Mouse (Mus musculus) thymus, postnatal 10 days (tissue): Measurements from ENCODE around the gene Ppp1r35.
"Not testable (repeated sequence)": the region's sequence is repeated elsewhere in the genome, so short reads cannot be mapped to it uniquely, and the experiment has no call there.

Experiments used
- DNase-seq, 2 experiments: peaks; one replicate each; pipeline ENCODE4 v3.0.0; 2021; ENCODE audit warnings: low spot score in 2 of 2

Ppp1r35 gene

DNA sequence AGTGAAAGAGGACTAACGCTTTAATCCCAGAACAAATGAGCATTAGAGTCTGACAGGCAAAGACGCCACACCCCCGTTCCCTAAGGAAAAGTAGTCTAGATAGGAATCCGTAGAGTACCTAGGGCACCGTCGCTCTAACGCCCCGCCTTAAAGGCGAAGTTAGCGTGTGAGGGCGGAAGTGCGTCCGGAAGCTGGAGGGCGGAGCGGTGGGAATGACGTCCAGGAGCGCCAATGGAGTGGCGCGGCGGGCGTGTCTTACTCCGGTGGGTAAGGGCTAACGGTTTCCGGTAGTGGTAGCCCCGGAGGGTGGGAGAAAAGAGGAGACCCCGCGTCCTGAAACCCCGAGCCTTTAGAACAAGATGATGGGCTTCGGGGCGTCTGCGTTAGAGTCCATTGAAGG lies at the start of gene Ppp1r35:
TSS of gene Ppp1r35 (plus strand) at position 215 of the 400 bp plus-strand sequence.
- peak; percentile 91 to 94 for DNase-seq

DNA sequence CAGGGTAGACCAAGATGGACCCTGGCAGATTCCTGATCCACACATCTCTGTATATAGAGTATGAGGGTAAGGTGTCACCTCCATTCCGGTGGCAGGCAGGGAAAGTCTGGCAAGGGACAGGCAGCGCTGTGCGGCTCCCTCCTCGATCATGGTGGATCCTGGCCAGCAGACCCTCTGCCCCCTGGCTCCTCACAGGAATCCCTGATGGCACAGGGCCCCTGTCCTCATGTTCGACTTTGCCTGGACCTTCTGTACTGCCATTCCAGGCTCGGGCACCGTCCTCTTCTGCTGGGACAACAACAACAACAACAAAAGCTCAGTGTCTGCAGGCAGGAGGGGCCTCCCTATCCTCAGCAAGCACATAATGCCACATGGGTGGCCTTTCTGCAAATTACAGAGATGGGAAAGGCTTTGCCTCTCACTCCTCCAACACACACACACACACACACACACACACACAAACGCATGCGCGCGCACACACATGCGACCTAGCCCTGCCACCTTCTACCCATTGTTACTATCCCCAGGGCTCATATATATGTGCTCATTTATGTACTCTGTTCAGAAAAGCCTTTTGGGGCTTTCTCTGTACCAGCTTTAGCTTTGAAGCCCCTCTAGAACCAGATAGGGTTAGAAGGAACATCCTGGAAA lies 44.9 kb upstream of the Ppp1r35 start:
- DNase-seq: no peak

DNA sequence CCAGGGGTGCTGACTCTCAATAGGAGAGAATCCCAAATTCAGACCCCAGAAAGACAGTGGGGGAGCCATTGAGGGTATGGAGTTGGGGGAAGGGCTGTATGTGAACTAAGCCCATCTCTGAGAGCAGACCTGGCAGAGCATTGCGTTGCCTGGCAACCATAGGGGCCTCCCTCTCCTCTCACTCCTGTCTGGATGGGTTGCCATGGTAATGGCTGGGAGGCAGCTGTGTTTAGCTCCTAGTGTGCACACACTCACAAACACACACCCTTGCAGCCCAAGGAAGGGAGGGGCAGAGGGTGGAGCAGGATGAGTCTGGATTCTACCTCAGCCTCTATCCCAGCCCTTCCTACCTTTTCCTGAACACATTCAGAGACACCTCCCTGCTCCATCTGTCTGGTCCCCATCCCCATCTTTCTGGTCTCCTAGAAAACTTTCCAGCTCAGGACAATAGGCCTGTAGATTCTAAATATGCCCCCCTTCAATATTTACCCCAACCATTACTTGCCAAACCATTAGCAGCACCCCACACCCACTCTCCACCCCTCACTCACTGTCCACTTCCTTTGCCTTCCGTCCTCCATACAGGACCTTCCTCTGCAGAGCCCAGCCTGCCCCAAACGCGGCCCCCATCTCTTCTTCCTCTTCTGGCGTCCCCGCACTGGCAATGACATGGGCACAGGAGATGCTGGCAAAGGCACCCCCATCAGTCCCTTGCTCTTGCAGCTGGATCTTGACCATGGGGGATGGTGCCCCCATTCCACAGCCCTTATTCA lies 44.2 kb upstream of the Ppp1r35 start:
- no peak for DNase-seq

DNA sequence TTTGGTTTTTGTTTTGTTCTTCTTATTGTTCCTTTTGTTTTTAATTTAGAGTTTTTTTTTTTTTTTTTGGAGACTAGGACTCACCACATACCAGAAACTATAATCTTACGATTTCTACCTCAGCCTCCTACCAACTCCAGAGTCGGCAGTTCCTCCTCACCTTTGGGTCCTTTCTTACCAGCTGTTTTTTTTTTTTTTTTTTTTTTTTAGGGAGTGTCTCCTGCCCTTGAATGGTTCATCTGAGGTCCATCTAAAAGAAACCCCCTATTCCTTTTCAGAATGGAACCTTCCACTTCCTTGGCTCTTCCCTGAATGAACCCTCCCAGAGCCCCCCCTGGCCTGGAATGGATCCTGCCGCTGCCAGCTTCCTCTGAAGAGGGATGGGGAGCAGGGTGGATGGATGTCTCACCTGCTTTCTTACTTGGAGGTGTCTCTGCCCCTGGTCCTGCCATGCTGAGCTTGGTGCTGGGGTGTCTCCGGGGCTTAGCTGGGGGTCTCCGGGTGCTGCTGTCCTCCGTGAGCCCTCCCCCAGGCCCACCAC lies 41.2 kb upstream of the Ppp1r35 start:
- DNase-seq: no peak

DNA sequence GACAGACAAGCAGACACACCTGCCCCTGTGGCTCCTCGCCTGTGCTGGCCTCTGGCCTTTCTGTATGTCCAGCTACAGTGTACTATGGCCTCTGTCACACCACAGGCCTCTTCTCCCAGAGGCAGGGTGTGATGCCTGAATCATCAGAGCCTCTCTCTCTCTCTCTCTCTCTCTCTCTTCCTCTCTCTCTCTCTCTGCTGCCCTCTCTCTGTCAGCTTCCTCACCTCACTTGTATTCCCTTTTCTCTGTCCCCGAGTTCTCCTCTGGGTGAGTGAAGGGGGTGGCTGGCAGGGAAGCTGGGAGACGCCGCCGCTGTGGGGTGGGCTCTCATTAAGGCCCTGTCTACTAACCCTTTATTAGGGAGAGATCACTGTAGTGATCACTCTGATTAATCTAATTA lies 40.1 kb upstream of the Ppp1r35 start:
- DNase-seq: peak in 1 of 2 experiments; percentile 47

DNA sequence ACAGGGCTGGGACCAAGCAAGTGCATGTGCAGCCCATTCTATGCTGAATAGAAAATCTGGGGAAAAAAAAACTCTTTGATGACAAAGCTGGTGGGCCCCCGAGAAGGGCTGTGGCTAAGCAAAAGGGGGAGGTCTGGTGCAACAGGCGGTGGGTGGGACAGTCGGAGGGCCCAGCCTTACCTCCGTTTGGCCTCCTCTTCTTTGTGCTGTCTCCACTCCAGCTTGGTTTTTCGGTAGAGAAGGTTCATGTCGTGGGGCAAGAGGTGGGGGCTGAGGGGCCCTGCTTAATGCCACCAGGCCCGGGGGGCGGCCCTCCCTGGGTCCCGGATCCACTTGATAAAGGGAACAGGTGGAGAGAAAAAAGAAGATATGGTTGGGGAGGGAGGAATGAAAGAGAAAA lies 39.2 kb upstream of the Ppp1r35 start:
- DNase-seq: no peak

DNA sequence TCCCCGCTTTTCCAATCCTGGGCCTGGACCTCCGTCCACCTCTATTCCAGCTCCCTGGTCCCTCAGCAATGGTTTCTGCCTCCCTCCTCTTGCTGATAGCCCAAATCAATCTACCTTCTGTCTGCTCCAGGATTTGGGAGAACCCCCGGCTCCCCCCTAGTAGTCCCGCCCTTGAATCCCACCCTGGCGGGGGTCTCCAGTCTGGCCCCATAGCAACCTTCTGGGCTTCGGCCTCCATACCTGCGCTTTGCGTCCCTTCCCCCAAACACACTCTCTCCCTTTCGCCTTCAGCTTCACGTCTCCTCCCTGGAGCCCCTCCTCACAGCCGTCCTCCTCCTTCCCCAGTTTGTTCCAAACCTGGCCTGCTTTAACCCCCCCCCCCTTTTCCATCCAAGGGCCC lies 38.1 kb upstream of the Ppp1r35 start:
- DNase-seq: no peak

DNA sequence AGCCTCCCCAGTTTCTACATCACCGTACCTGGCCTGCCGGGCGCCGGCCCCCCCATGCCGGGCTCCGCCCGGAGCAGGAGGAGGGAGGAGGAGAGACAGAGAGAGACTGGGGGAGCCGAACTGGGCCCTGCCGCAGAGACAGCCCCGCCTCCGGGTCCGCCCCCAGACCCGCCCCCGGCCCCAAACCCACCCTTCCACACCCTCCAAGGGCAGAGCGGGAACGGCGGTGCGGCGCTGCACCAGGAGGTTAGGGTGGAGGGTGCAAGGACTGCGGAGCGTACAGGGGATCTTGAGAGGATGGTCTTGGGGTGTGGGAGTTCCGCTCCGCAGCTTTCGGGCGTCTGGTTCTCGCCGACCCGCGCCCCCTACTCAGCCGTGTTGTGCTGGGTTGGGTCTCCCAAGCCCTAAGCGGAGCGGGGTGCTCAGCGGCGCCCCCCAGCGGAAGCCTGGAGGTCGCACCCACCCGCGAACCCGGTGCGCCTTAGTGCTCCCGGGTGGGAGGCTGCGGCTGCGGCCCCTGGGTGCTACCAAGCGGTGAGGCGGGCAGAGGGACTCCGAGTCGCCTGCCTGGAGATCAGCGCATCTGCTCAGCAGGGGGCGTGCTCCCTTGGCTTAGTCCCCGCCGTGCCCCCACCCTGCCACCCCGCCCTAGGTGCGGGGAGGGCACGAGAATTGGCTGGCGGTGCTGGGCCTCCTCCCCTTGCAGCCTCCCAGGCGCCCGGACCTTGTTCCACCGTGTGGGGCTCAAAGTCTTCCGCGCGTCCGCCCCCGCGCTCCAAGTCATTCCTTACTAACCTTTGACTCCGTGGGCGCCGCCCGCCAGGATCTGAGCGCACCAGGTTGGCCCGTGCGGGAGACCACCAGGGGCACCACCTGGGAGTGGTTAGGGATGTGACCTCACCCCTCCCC lies 37.4 kb upstream of the Ppp1r35 start, which contains the start of gene Nyap1:
TSS of gene Nyap1 (minus strand) at position 585 of the 909 bp plus-strand sequence.
- peak; percentile 93 to 96 for DNase-seq

DNA sequence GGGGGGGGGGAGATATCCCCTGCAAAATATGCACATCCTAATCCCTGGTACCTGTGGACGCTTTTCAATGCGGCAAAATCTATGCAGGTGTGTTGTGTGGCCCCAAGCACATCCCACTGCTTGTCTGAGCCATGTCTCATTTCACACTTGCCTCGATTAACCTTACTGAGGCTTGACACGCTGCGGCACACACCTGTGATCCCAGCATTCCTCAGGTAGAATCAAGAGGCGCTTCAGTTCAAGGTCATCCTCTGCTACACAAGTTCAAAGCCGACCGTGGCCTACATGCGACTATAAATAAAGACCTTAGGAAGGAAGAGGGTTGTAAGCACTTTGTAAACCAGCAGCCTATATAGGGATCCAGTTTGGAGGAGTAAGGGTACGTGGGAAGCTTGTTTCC lies 36.6 kb upstream of the Ppp1r35 start:
- DNase-seq: no peak

DNA sequence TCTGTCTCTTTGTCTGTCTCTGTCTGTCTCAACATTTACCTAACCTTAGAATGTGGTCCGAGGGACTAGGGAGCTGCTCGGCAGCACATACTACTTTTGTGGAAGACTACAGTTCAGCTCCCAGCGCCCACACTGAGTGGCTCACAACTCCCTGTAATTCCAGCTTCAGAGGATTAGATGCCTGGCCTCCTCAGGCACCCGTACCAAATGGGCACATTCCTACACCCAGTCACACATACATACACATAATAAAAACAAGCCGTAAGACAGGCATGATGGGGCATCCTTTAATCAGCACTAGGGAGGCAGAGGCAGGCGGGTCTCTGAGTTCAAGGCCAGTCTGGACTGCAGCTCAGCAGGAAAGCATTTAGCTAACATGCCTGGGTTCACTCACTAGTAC lies 35.8 kb upstream of the Ppp1r35 start:
- no peak for DNase-seq

DNA sequence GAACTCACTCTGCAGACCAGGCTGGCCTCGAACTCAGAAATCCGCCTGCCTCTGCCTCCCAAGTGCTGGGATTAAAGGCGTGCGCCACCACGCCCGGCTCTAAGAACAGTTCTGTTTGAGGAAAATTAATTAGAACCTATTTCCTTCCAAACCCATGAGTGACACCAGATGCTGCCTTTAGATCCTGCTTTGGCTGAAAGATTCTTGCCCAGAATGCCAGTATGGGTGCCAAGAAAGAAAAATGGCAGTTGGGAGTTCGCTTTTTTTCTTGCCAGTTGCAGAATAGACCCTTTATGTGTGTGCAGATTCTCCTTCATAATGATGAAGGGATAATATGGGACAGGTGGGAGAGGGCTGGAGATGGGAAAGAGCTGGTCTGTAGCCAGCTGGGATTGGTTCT lies 34.5 kb upstream of the Ppp1r35 start:
- no peak for DNase-seq

DNA sequence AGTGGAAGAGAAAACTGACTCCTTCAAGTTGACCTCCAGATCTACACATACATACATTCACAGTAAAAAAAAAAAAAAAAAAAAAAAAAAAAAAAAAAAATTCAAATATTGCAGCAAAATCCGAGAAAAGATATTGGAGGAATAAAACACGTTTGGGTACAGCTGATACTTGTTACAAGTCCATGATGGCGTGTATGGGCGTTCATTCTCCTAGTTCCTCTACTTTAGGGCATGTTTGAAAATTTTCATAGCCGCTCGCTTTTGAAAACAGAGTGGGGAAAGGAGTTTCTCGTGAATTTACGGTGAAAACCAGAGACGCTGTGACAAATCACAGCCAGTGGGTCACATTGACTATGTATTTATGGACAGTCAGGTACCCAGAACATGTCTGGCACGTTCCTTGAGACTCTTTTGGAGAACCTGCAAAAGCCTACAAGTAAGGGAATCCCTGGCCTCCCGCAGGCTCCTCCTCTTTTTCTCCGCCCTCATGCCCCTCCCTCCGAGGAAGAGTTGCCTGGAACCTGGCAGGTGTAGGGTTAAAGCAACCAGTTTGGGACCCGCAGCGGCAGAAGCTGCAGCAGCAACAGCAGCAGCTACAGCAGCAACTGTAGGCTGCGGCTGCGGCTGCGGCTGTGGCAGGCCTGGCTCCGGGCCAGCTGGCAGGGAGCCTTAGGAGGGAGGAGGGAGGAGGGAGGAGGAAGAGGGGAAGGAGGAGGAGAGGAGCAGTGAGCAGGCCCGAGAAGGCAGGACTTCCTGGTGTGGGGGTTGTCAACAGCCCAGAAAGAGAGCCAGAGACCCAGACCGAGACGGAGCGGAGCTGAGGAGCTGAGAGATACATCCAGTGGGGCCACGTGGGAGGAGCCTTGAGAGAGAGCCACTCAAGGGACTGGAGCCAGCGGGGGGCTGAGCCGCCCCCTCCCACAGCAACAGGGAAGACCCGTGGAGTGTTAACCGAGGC lies 33.2 kb upstream of the Ppp1r35 start, which contains the start of gene Tsc22d4:
TSS of gene Tsc22d4 (plus strand) at position 517 of the 958 bp plus-strand sequence.
- DNase-seq: peak; percentile 92 to 96

DNA sequence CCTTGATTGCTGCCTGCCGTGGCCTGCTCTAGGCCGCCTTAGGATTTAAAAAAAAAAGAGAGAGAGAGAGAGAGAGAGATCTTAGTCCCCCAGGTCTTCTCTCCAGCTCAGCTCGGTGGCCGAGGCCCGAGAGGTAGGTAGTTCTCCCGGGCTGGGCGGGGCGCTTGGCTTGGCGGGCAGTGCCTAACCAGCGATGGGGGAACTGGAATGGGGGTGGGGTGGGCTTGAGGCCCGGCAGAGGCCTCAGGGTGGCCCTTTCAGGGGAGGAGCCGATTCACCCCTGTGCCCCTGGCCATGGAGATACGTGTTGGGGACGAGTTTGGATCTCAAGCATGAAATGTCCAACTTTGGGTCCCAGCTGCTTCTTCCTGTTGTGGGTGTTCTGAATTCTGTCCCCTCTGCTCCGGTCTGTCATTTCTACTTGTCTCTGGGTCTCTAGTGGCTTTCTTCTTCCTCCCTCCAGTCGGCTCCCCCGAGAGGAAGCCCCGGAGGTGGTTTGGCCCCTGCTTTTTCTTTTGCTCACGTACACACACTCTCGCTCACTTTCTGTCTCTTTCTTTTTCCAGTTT lies 32.3 kb upstream of the Ppp1r35 start:
- peak; percentile 62 to 63 for DNase-seq

DNA sequence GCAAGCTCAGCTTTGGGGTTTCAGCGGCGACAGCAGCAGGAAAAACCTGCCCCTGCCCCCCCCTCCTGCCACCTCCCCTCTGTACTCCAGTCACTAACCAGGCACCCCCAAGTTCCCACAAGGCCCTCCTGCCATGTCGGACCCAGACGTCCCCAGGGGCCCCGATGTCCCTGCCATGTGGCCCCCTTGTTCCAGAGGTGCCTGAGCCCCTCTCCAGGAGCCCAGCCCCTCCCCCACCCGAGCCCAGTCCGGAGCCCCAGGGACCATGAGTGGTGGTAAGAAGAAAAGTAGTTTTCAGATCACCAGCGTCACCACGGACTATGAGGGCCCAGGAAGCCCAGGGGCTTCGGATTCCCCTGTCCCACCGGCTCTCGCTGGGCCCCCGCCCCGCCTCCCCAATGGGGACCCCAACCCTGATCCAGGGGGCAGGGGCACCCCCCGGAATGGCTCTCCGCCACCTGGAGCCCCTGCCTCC lies 31.8 kb upstream of the Ppp1r35 start:
- DNase-seq: peak; percentile 59 to 60

DNA sequence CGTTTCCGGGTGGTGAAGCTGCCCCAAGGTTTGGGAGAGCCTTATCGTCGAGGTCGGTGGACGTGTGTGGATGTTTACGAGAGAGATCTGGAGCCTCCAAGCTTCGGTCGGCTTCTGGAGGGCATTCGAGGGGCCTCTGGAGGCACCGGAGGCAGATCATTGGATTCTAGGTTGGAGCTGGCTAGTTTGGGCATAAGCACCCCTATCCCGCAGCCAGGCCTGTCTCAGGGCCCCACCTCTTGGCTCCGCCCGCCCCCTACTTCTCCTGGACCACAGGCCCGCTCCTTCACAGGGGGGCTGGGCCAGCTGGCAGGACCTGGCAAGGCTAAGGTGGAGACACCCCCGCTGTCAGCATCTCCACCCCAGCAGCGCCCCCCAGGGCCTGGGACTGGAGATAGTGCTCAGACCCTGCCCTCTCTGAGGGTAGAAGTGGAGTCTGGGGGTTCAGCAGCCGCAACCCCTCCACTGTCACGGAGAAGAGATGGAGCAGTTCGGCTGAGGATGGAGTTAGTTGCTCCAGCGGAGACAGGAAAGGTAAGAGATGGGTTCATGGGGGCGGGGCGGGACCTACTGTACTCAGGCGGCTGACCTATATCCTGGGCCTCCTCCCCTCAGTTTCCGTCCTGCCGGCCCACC lies 31.2 kb upstream of the Ppp1r35 start:
- DNase-seq: peak; percentile 78 to 81

DNA sequence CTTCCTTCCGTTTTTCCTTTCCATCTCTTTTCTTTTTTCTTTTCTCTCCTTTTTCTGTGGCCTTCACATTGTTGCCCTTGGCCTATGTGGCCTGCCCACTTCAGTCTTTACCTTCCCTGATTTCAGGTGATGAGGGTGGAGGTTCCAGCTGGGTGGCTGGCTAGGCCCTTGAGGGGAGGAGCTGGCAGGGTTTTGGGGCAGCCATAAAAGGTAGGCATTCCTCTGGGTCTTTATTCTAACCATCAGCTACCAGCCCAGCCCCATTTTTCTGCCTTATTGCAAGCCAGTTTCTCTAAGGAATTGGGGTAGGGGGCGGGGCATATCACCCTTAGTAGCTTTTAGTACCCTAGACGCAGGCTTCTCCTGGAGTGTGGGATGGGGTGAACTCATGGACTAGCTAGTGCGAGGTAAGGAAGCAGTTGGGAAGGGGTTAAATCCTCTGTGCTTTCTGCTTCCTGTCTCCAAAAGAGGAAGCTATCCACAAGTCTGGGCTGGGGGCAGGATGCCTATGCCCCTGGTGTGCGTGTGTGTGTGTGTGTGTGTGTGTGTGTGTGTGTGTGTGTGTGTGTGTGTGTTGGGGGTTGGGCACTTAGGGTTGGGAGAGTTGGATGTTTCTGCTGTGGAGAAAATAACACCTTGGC lies 30.4 kb upstream of the Ppp1r35 start:
- peak in 1 of 2 experiments; percentile 52 for DNase-seq

DNA sequence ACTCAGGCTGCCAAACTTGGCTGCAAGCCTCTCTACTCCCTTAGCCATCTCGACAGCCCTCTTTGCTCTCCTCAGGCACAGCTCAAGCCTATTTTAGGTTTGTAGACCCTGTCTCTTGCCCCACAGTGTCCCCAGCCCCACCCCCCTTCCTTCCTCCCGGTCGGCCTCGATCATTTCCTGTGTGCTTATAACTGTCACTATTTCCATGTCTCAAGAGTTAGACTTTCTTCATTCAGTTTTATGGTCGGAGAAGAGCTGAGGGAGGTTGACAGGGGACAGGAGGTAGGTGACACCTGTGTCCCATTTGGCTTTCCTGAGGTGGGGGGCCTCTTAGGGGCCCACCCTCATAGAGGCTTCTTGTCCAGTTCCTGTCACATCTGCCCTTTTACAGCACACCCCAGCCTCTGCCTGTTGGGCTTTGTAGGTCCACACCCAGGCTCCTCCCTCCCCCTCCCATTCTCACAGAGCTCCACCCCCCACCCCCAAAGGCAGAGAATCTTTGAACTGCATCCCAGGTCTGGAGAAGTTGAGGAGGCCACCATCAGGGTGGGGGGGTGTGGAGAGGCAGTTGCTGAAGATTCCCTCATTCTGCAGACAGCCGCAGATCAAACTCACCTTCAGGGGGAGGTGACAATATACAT lies 29.3 kb upstream of the Ppp1r35 start:
- peak; percentile 61 to 74 for DNase-seq

DNA sequence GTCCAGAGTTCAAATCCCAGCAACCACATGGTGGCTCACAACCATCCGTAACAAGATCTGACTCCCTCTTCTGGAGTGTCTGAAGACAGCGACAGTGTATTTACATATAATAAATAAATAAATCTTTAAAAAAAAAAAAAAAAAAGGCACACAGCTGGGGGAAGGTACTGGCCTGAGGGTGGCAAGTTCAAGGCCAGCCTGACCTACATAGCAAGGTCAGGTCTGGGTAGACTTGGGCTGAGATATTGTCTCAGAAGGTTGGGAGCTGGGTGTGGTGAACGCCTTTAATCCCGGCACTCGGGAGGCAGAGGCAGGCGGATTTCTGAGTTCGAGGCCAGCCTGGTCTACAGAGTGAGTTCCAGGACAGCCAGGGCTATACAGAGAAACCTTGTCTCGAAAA lies 28.4 kb upstream of the Ppp1r35 start:
- not testable (repeated sequence) for DNase-seq
